Mouse (Mus musculus) MEL (cell line): ENCODE results near the gene Mcu. TPM values are rescaled to one million over a fixed set of nuclear protein-coding genes. Genes with fewer than 3 reads are reported as not detected.

Source experiments
- DNase-seq: peaks from one replicate; pipeline ENCODE4 v3.0.0; 2011; ENCODE audit warnings: low read depth, low spot score
- H3K27ac ChIP-seq: 2 replicates; pipeline ENCODE4 v1.5.1; 2012; ENCODE audit warnings: low read depth, mild to moderate bottlenecking, control low read depth, low read length, moderate library complexity; ENCODE audit not compliant: control insufficient read depth
- H3K27me3 ChIP-seq, 2 experiments: fragments of 150-350 bp in 1 of 2; sonication (generic) in 1 of 2; 2 replicates each; pipeline ENCODE4 v1.6.1; 2012; ENCODE audit warnings: low read length in 2 of 2, mild to moderate bottlenecking in 2 of 2, improper control_type of control experiment in 1 of 2, moderate library complexity in 1 of 2; ENCODE audit not compliant: insufficient read depth in 2 of 2, control insufficient read depth in 1 of 2
- H3K36me3 ChIP-seq, 2 experiments: 2 replicates each; pipeline ENCODE4 v1.6.1; 2012 to 2014; ENCODE audit warnings: low read length in 2 of 2, improper control_type of control experiment in 1 of 2, inconsistent platforms in 1 of 2, mild to moderate bottlenecking in 1 of 2; ENCODE audit not compliant: insufficient read depth in 2 of 2, control insufficient read depth in 1 of 2
- H3K4me1 ChIP-seq, 2 experiments: fragments of 150-350 bp in 1 of 2; sonication (generic) in 1 of 2; 2 replicates each; pipeline ENCODE4 v1.6.1; 2012; ENCODE audit warnings: low read length in 2 of 2, improper control_type of control experiment in 1 of 2, mild to moderate bottlenecking in 1 of 2; ENCODE audit not compliant: insufficient read depth in 2 of 2, control insufficient read depth in 1 of 2
- H3K4me3 ChIP-seq, 2 experiments: fragments of 150-350 bp in 1 of 2; sonication (generic) in 1 of 2; 2 replicates each; pipeline ENCODE4 v1.5.1; 2012; ENCODE audit warnings: low read depth in 2 of 2, low read length in 2 of 2, mild to moderate bottlenecking in 2 of 2, moderate library complexity in 2 of 2, control low read depth in 1 of 2, improper control_type of control experiment in 1 of 2; ENCODE audit not compliant: control insufficient read depth in 1 of 2, insufficient read depth in 1 of 2
- H3K79me2 ChIP-seq: 2 replicates; pipeline ENCODE4 v1.6.1; 2012; ENCODE audit warnings: mild to moderate bottlenecking, low read length, moderate library complexity; ENCODE audit not compliant: control insufficient read depth, poor library complexity, insufficient read depth
- H3K9ac ChIP-seq: 2 replicates; pipeline ENCODE4 v1.6.1; 2012; ENCODE audit warnings: low read depth, mild to moderate bottlenecking, control low read depth, low read length, moderate library complexity; ENCODE audit not compliant: control insufficient read depth, poor library complexity, severe bottlenecking
- H3K9me3 ChIP-seq: fragments of 150-350 bp; sonication (generic); replicated peaks from 2 replicates; pipeline ENCODE4 v1.6.1; 2012; ENCODE audit warnings: mild to moderate bottlenecking, low read length, improper control_type of control experiment, moderate library complexity; ENCODE audit not compliant: insufficient read depth
- BHLHE40 ChIP-seq: IDR thresholded peaks from 2 replicates; pipeline ENCODE4 v1.6.1; 2012; ENCODE audit warnings: low read depth, mild to moderate bottlenecking, inconsistent platforms, low read length, improper control_type of control experiment, borderline replicate concordance
- CHD1 ChIP-seq: IDR thresholded peaks from 2 replicates; pipeline ENCODE4 v1.6.1; 2012; ENCODE audit warnings: low read depth, mild to moderate bottlenecking, inconsistent platforms, low read length, improper control_type of control experiment
- E2F4 ChIP-seq: IDR thresholded peaks from 2 replicates; pipeline ENCODE4 v1.6.1; 2011; ENCODE audit warnings: low read depth, low read length, improper control_type of control experiment, borderline replicate concordance
- ELF1 ChIP-seq: IDR thresholded peaks from 2 replicates; pipeline ENCODE4 v1.6.1; 2014; ENCODE audit warnings: low read depth, mild to moderate bottlenecking, inconsistent platforms, low read length, improper control_type of control experiment, moderate library complexity
- ETS1 ChIP-seq: IDR thresholded peaks from 2 replicates; pipeline ENCODE4 v1.6.1; 2012; ENCODE audit warnings: low read depth, mild to moderate bottlenecking, inconsistent platforms, low read length, improper control_type of control experiment, moderate library complexity
- GATA1 ChIP-seq: IDR thresholded peaks from 2 replicates; pipeline ENCODE4 v1.6.1; 2011; ENCODE audit warnings: low read depth, low read length, improper control_type of control experiment
- KAT2A ChIP-seq: conservative IDR thresholded peaks from 2 replicates; pipeline ENCODE4 v1.6.1; 2012; ENCODE audit warnings: low read depth, low read length, improper control_type of control experiment, inconsistent platforms
- MAZ ChIP-seq: IDR thresholded peaks from 2 replicates; pipeline ENCODE4 v1.6.1; 2012; ENCODE audit warnings: low read depth, mild to moderate bottlenecking, inconsistent platforms, low read length, improper control_type of control experiment
- MEF2A ChIP-seq: IDR thresholded peaks from 2 replicates; pipeline ENCODE4 v1.6.1; 2014; ENCODE audit warnings: low read depth, mild to moderate bottlenecking, inconsistent platforms, low read length, improper control_type of control experiment; ENCODE audit not compliant: poor library complexity, insufficient replicate concordance, severe bottlenecking; ENCODE audit errors: extremely low read depth
- MXI1 ChIP-seq: IDR thresholded peaks from 2 replicates; pipeline ENCODE4 v1.6.1; 2011; ENCODE audit warnings: mild to moderate bottlenecking, low read depth, low read length, improper control_type of control experiment
- MYB ChIP-seq: IDR thresholded peaks from 2 replicates; pipeline ENCODE4 v1.6.1; 2011; ENCODE audit warnings: mild to moderate bottlenecking, low read depth, low read length, improper control_type of control experiment
- MYC ChIP-seq: IDR thresholded peaks from 2 replicates; pipeline ENCODE4 v1.6.1; 2011; ENCODE audit warnings: low read depth, mild to moderate bottlenecking, low read length, improper control_type of control experiment, moderate library complexity
- NRF1 ChIP-seq: IDR thresholded peaks from 2 replicates; pipeline ENCODE4 v1.6.1; 2014; ENCODE audit warnings: low read depth, mild to moderate bottlenecking, inconsistent platforms, low read length, improper control_type of control experiment, moderate library complexity; ENCODE audit not compliant: poor library complexity, insufficient read depth, severe bottlenecking
- POLR2A ChIP-seq, 2 experiments: IDR thresholded peaks; 2 replicates each; pipeline ENCODE4 v1.6.1; 2011 to 2012; ENCODE audit warnings: low read length in 2 of 2, mild to moderate bottlenecking in 2 of 2, control low read depth in 1 of 2, improper control_type of control experiment in 1 of 2, low read depth in 1 of 2, moderate library complexity in 1 of 2; ENCODE audit not compliant: control insufficient read depth in 1 of 2, insufficient read depth in 1 of 2, poor library complexity in 1 of 2
- TAL1 ChIP-seq: IDR thresholded peaks from 2 replicates; pipeline ENCODE4 v1.6.1; 2012; ENCODE audit warnings: mild to moderate bottlenecking, inconsistent platforms, low read length, moderate library complexity, mixed read lengths
- TCF12 ChIP-seq: IDR thresholded peaks from 2 replicates; pipeline ENCODE4 v1.6.1; 2014; ENCODE audit warnings: low read depth, mild to moderate bottlenecking, inconsistent platforms, low read length, improper control_type of control experiment, moderate library complexity
- ZC3H11A ChIP-seq: IDR thresholded peaks from 2 replicates; pipeline ENCODE4 v1.6.1; 2012; ENCODE audit warnings: low read depth, mild to moderate bottlenecking, inconsistent platforms, low read length, improper control_type of control experiment
- ZKSCAN1 ChIP-seq: IDR thresholded peaks from 2 replicates; pipeline ENCODE4 v1.6.1; 2012; ENCODE audit warnings: low read depth, mild to moderate bottlenecking, inconsistent platforms, low read length, improper control_type of control experiment, moderate library complexity
- polyA plus RNA-seq, 2 experiments: library from polyadenylated mRNA; stranded (reverse) in 1 of 2; unstranded in 1 of 2; fragments of >175 nt in 1 of 2; fragments of >200 nt in 1 of 2; gene quantifications; 2 replicates each; pipeline versions ENCODE4 v1.2.1 to v1.2.4; 2012; ENCODE audit warnings: low replicate concordance in 2 of 2, low read depth in 1 of 2; ENCODE audit not compliant: insufficient read length in 2 of 2, insufficient read depth in 1 of 2, missing spikeins in 1 of 2
- total RNA-seq: library from RNA; depleted of rRNA; stranded (reverse); fragments of 300-350 nt; gene quantifications from 2 replicates; pipeline ENCODE4 v1.2.3, GENCODE M21; 2012

The Mcu gene
- total and polyA plus RNA-seq, 3 experiments = 7.7 to 9.4 TPM; not detected in 1

DNA sequence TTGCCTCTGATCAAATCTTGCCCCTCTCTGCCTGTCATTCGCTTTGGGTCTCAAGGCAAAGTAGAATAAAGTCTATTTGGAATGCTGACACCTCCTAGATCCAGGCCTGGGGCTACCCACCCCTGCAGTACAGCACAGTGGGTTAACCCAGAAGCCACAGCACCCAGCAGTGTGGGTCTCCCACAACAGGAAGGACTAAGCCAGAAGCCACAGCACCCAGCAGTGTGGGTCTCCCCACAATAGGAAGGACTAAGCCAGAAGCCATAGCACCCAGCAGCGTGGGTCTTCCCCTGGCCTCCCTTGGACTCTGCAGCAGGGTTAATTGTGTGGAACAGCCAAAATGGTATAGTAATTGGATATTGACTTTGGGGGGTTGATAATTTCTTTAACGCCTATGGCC, 76.4 kb downstream of the Mcu start:
- Histone ChIP-seq H3K4me3 (no peak overlapping the region), H3K79me2 (no peaks in the 10 kb centered on the region), H3K9me3 (no peaks in the 10 kb centered on the region), H3K4me1 (no peaks in the 10 kb centered on the region), H3K27ac (no peak overlapping the region), H3K27me3 (no peaks in the 10 kb centered on the region), H3K36me3 (no peaks in the 10 kb centered on the region), H3K9ac (no peak overlapping the region)
- TF ChIP-seq ETS1 (no peak), MAZ (no peak), NRF1 (no peak)
- no peak for DNase-seq

DNA sequence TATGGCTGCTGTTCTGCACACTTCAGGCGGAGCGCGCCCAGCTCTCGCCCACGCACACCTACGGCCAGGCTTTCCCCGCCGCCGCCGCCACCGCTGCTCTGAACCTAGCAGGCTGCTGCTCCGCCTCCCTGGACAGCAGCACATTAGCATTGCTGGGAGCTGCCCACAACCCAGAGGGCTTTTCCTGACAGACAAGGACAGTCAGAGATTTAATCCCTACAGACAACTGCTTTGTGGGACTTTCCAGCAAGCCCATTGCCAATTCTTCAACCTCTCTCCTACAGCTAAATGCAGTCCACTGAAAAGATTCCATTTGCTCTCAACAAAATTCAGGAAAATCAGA, 77.0 kb downstream of the Mcu start:
- no peak for TF ChIP-seq E2F4
- TF ChIP-seq MYC = no peak
- no peak for TF ChIP-seq MYB
- TF ChIP-seq CHD1 = no peak
- no peak for TF ChIP-seq GATA1
- TF ChIP-seq ZKSCAN1 = no peak
- no peak for TF ChIP-seq KAT2A
- no peak for TF ChIP-seq MXI1
- TF ChIP-seq TAL1 = no peak
- no peak for TF ChIP-seq ELF1
- TF ChIP-seq BHLHE40 = no peak
- TF ChIP-seq TCF12 = no peak
- no peak for TF ChIP-seq MAZ
- no peak for TF ChIP-seq POLR2A (IDR thresholded peaks at IDR 0.05; ENCODE audit: control insufficient read depth in 1 of 2, insufficient read depth in 1 of 2, low read depth in 1 of 2, low read length in 2 of 2, poor library complexity in 1 of 2)
- no peak for TF ChIP-seq MEF2A
- no peak for TF ChIP-seq ZC3H11A
- H3K4me3 ChIP-seq = no peak overlapping the region
- H3K4me1 ChIP-seq = no peaks in the 10 kb centered on the region

More for the DNA sequence above, 77.0 kb downstream of the Mcu start:
- no peaks in the 10 kb centered on the region for H3K27me3 ChIP-seq
- H3K79me2 ChIP-seq = no peaks in the 10 kb centered on the region
- H3K27ac ChIP-seq = no peak overlapping the region
- H3K9me3 ChIP-seq = no peaks in the 10 kb centered on the region
- no peak for DNase-seq
- H3K9ac ChIP-seq = no peak overlapping the region
- H3K36me3 ChIP-seq = no peaks in the 10 kb centered on the region
